Mouse (Mus musculus): ENCODE results near the gene Pitpnb. TPM values are rescaled to one million over a fixed set of nuclear protein-coding genes. Genes with fewer than 3 reads are reported as not detected.

Gene Pitpnb
- total RNA-seq (2021), result 10 to 100 TPM; 74.2 to 74.8 TPM
- long read RNA-seq, experiment 1, partial matches to known transcripts, result 7 of 102 reads
- long read RNA-seq, experiment 1, other reads (novel, unspliced or antisense), result 95 of 102 reads
- long read RNA-seq, experiment 2, partial matches to known transcripts, result 0 of 34 reads
- long read RNA-seq, experiment 2, other reads (novel, unspliced or antisense), result 34 of 34 reads

DNA sequence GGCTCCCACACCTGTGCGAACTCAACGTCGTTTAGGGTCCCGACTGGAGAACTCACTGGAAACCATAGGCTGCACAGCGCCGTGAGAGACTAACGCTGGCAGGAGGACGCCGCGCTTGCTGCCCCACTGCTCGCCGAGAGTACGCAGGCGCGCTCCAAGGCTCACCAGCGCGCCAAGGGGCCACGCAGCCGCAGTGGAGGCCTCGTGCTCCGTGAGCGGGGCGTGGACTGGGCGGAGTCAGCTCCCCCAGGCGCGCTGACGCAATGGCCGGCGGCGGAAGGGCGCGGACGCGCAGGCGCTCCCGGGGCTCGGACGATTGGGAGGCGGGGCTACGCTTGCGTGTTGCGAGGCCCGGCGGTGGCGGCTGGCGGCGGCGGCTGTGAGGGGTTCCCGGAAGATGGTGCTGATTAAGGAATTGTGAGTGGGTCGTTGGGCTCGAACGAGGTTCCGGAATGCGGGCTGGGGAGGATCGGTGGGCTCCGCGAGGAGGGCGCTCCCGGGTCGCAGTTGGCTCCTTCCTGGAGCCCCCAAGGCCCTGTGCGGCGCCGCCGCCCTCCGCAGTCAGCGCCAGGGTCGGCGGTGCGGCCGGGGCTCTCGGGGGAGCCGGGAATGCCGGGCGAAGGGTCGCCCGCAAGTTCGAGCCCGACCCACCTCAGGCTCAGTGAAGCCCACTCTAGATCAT lies at the start of gene Pitpnb:
TSS of gene Pitpnb (plus strand) at position 347 of the 682 bp plus-strand sequence.
- peak; percentile 99 to 100 for DNase-seq

DNA sequence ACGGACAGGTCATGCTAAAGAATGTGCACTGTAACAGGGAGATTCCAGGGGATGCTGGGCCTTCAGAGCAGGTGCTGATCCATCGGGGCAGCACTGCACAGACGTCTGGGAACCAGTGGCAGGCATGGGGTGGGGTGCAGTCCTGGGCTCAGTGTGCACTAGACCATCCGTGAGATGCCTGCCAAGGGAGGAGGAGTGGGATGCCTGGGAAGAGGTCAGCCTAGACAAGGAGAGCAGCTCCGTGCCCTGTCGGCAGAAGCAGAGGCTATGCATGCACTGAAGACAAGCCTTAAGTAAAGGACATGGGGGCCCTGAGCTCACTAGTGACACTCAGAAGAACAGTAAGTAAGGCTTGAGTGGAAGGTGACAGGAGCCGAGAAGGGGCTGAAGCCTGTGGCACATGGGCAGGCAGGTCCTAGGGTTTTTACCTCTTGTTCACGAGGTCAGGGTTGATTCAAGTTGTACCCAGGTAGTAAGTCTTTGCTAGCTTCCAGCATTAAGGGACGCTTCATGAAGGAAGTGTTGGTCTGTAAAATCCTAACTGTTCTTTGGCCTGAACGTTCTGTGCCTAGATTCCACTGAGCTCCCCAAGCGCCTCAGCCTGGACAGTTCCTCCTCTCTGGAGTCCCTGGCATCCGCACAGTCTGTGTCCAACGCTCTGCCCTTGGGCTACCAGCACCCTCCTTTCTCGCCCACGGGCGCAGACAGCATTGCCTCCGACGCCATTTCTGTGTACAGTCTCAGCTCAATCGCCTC lies 46.0 kb upstream of the Pitpnb start:
- DNase-seq, result no peak

DNA sequence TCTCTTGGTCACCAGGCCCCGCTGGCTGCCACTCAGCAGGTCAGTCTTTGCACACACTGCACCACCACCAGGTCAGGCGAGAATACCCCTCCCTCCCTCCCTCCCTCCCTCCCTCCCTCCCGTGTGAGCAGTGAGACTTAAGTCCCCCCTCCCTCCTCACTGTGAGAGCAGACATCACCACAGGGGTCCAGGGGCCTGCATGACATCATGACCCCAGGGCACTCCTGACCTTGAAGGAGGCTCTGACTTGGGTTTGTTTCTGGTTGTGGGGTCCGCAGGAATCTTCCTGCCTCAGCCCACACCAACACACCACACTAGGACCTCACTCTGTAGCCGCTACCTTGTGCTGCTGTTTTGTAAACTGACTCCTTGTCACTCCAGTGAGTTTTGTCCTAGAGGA lies 43.0 kb upstream of the Pitpnb start:
- DNase-seq, result no peak

DNA sequence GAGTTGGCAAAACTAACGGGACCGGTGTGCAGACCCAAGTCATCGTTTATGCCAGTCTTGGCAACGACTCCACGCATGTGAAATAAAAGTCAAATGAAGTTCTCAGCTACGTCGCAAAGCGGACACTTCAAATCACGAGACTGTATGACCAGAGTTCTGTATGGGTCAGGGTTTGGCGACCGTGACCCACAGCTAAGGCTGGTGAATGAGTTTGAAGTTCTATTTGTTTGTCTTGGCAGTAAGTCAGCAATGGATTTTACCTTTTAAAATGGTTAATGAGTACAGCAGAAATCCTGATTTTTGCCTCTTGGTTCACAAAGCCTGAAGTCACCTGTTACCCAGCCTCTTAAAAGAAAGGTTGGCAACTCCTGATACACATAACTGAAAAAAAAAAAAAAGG lies 42.1 kb upstream of the Pitpnb start:
- DNase-seq, result no peak

DNA sequence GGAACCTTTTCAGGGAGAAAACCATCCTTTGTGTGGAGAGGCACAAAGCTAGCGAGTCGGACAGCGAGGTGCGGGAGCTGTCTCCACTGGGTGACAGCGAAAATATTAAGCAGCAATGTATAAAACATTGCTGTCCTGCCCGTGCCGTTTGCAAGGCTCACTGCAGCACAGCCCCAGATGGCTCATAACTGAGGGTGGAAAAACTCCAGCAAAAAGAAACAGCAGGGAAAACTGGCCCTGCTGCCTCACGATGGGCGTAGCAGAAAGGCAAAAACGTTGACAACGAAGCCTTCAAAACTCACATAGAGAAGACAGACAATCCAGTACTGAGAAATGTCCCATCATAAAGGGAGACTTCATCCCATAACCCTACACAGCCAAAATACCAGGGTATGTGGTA lies 40.5 kb upstream of the Pitpnb start:
- DNase-seq, result no peak

DNA sequence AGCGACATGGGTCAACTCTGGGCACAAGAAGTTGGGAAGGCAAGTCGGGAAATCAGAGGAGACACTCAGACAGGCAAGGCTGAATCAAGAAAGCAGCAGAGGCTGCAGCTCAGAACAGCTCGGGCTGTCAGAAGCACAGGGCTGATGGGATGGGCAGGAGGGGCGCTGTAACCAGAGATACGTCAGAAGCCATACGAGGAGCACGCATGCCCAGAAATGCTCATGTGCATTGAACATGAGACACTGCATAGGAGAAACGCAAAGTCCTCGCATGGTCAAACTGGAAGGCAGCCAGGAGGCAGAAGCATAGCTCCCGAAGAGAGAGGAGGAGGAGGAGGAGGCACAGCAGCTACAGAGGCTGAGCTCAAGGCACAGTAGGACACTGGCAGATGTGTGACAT lies 38.9 kb upstream of the Pitpnb start:
- DNase-seq, result no peak

DNA sequence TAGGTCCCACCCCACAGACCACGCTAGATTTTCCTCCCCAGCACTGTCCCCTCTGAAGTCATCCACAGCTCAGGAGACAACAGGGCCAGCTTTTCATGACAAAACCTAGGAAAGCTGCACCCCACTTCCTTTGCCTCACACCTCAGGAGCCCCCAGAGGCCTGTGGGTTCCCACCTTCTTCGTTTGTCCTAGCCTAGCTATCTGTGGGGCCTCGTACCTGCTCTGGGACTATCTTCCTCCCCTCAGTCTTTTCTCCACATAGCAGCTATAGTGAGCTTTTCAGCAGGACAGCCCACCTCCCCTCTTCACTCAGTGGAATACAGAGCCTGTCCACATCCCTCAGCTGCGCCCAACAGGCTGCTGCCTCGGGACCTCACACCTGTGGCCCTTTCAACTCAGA lies 32.8 kb upstream of the Pitpnb start:
- DNase-seq, result no peak

DNA sequence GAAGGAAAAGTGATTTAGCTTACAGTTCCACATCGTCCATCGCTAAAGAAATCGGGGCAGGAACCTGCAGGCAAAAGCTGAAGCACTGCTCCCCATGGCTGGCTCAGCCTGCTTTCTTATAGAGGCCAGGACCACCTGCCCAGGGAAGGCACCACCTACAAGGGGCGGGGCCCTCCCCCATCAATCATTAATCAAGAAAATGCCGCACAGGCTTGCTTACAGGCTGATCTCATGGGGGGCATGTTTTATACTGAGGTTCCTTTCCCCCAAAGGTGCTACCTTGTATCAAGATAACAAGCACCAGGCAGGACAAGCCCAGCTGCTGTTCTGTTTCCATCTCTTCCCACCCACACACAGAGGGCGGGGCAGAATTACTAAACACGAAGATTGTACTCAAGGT lies 31.9 kb upstream of the Pitpnb start:
- no peak for DNase-seq

DNA sequence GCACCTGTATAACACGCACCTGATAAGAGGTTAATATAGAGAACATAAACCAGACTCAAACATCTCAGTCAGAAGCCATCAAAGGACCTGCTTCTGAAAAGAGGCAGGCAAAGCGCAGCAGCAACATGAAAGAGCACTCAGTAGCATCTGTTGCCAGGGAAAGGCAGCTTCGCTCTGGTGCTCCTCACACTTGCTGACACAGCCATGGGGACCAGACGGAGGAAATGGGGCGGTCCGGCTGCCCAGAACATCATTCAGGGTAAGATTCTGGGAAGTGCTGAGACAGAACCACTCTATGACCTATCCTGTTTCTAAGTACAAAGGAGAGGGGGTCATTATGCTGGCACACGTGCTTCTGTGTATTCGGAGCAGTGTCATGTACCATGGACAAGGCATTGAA lies 29.8 kb upstream of the Pitpnb start:
- DNase-seq, result no peak

DNA sequence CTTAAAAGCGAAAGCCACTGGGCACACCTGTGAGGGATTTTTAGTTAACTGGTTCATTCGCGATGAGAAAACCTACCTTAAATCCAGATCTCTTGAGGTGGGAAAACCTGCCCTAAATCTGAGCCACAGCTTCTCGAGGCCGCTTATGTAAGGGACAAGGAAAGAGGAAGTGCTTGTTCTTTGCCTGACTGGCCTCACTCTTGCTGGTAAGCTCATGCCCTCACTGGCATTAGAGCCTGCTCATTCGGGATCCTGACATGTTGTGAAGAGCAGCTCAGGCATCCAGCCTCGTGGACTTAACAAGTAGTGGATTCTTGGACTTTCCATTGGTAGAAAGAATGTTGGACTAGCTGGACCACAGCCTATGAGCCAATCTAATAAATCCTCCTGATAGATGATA lies 28.8 kb upstream of the Pitpnb start:
- DNase-seq, result no peak

DNA sequence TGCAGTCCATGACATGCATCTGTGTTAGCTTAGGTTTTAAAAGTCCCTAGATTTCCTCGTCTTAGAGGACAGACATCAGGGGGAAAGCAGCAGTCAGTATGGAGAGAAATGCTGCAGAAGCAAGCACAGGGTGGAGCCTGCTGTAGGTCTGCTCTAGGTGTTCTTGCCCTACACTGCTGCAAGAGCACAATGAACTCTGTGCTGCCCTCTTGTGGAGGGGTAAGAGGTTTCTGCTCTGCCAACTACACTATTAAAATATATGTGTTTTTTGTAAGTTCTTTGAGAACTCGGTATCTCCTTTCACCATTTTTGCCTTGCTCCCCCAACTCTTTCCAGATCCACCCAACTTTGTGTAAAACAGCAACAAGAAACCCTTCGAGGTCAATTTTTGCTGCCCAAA lies 25.8 kb upstream of the Pitpnb start:
- DNase-seq, result no peak

DNA sequence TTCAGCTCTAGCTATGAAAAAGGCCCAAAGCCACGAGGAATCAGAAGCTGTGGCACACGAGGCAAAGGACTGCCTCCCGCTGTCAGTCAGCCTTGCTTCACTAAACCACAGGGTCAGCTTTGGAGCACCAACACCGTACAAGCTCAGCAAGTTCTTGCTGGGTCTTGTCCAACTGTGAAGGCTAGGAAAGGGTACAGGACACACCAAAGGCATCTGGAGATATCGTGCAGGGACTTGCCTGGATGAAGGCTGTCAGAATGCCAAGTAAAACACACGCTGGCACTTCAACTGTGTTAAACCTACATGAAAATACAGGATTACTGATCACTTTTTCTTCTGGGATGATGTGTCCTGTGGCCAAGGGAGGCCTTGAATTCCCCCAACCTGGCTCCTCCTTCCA lies 20.4 kb upstream of the Pitpnb start:
- DNase-seq, result no peak

DNA sequence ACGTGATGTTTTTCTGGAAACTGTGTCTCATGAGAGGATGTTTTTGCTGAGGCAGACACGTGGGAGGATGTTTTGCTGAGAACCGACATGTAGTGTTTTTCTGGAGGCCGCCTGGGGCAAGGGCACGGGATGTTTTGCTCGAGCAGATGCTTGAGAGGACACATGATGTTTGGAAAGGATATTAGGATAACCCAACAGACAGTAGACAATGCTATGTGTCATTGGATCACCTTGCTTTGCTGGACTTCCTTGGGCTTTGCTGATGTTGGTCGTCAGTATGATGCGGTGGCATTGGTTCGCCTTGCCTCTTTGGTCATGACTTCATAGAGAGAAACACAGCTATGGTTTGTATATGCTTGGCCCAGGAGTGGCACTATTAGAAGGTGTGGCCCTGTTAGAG lies 16.7 kb upstream of the Pitpnb start:
- DNase-seq, result no peak

DNA sequence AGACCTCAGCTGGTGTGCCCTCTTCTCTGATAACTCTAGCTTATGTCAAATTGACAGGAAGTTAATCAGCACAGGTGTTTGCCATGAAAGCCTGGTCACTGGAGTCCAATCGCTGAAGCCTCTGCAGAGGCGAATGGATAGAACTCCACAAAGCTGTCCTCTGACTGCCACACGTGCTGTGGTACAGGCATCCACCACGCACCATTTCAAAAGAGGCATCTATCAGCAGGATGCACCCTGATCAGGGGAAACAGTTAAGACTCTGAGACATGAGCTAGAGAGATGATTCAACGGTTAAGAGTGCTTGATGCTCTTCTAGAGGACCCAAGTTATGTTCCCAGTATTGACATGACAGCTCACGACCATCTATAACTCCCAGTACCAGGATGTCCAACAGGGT lies 15.5 kb upstream of the Pitpnb start:
- no peak for DNase-seq

DNA sequence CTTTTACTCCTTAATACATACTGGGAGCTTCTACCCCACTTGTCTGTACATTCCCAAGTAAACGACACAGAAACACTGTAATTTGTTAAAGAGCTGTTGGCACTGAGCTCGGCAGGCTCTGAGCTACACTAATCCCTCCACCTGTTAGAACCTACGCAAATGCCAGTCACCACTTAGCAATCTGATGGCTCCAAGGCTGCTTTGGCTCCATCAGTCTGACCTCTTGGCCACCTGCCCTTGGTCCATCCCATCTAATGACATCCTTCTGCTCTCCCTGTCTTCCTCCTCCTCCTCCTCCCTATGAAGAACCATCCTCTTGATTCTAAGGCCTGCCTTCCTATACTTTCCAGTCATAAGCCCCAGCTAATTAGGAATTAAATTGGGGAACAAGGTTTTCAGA lies 13.0 kb upstream of the Pitpnb start:
- DNase-seq, result no peak

DNA sequence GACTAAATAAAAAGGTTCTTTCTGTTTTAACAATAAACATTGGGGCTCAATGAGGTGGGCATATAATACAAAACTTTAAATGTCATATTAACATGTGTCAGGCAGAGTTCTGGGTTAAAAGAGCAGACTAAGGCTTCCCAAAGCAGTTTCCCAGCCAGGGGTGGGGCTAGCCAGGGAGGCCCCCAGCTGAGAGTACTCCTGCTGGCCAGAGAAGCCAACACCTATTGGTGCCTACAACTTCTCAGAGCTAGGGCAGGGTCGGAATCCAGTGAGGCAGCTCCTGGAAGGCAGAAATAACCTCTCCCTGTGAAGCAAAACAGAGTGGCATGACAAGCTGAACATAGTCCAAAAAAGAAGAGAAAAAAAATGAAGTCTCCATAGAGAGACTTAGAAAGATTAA lies 11.6 kb upstream of the Pitpnb start:
- no peak for DNase-seq

DNA sequence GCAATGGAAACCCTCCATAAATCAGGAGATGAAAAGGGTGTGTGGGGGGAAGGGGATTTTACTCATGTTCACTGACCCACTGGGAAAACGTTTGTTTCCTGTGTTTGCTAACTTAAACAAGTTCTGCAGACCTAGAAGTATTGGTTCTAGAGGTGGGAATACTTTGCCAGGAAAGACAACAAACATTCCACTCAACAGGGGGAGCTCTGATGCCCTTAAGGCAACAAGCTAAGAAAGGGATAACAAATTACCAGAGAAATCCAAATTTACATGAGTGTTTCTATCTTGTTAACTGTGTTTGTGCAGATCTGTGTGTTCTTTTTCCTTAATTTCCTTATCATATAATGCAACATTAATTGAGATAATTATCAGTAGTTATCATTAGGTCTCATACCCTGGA lies 4.8 kb upstream of the Pitpnb start:
- DNase-seq, result no peak

DNA sequence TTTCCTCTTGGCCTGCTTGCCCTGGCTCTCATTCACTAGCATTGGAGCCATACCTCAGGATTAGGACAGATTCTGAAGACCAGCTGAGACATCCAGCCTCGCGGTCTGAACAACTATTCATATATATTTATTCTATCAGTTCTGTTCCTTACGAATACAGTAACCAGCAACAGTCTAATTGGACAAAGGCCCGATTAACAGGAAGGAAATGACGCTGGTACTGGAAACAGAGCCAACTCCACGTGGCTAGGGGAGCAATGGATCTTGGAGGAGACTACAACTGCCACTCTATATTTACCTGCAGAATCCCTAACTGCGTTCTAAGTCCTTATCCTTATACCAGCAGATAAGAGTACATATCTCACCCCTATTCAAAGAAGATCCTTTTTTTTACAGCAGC lies 3.1 kb upstream of the Pitpnb start:
- no peak for DNase-seq

DNA sequence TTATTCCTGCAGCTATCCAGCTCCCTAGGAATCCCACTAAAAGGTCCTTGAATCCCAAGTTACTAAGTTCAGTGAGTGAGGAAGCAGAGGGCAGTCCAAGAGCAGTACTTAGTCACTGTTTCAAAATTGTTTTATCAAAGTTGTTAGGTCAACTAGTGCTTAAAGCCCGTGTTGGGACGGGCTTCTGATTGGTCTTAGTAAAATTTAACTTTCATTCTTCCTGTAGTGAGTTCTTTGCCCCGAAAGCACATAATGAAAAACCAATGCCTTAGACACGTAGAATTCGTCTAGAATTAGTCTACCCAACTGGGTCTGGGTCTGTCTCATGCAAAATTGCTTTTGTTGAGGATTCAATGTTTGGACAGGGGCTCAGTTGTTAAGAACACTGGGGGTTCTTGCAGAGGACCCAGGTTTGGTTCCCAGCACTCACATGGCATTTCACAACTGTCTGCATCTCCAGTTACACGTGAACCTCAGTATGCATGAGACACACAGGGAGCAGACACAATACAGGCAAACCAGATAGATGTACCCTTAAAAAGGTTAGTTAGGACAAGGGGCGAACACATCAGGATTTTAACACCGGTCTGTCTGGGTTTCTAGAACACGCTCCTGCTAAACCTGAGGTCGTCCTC lies 664 bp upstream of the Pitpnb start:
- no peak for DNase-seq

DNA sequence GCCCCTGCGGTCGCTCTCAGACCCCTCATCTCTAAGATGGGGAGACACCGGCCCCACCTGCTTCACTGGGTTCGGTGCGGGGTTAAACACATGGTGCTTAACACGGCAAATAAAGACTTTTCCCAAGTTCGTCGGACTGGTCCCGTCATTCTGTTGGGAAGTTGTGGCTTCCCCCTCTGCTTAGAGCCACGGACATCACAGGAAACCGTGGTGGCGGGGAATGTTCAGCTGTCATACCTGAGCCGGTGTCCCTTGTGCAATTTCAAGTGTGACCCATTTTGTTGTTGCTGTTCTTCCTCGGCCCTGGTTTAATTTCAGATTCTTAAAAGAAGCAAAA lies 504 bp downstream of the Pitpnb start:
- peak in 1 of 2 experiments; percentile 14 for DNase-seq

DNA sequence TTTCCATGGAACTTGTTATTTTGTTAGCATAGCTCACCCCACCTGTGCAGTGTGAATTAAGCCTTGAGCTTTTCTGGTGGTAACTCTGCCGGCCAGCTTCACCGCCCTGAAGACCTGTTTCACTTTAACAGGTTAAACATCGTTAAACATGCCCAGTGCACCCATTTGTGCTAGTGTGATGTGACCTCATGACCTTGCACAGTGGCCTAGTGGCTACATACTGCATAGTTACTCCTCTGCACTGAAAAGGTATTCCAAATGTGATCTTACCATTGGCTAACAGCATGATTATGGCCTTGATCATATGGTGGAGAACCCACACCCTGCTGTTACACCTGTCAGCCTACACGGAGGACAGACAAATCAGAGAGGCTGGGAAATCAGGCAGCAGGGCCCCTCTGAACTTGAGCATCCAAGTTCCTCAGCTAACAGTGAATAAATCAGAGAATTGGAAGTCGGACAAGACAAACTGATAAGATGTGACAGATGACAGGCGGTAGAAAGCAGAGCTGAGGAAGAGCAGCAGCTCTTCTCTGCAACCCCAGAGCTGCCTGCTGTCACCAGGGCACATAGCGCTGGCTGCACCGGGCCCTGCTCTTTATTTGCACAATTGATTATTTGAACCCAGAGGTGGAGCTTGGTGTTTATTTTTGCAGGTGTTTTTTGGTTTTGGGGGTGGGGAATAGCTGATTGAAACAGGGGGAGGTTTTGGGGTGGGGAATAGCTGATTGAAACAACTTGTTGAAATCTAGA lies 5.6 kb downstream of the Pitpnb start:
- DNase-seq, result no peak

DNA sequence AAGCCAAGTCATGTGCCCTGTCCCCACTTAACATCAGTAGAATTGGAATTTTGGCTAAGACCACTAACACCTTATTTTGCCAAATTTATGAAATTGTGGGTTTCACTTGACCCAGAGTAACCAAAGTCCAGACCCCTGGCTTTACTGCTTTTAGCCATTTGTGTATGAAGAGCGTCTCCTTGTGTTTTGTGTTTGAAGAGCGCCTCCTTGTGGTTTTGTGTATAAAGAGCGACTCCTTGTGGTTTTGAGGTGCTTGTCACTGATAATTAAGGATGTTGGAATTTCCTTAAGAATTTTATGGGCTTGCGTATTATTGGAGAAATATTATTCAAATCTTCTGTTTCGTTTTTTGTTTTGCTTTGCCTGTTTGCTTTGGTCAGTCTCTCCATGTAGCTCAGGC lies 11.0 kb downstream of the Pitpnb start:
- DNase-seq, result no peak
